Mouse (Mus musculus) heart, embryonic 15.5 days (tissue): ENCODE results near the gene Clrn2. TPM values are rescaled to one million over a fixed set of nuclear protein-coding genes. Genes with fewer than 3 reads are reported as not detected.
A peak's percentile ranks its signal among the peaks of the same experiment; 100 is the strongest.

ENCODE experiments used
- ATAC-seq: fragments of 200-750 bp; cut with Nextera tagmentation; replicated peaks from 2 replicates; pipeline ENCODE4 v1.8.0; 2017; ENCODE audit warnings: low read depth, moderate TSS enrichment; ENCODE audit not compliant: insufficient number of reproducible peaks, insufficient read depth, low FRiP score
- H3K27ac ChIP-seq: fragments of 300-500 bp; sonication (generic); 2 replicates; pipeline ENCODE4 v1.5.1; 2015; ENCODE audit warnings: mild to moderate bottlenecking, inconsistent platforms
- H3K27me3 ChIP-seq: fragments of 300-500 bp; sonication (generic); 2 replicates; pipeline ENCODE4 v1.6.1; 2015; ENCODE audit warnings: inconsistent platforms
- H3K36me3 ChIP-seq: fragments of 300-500 bp; sonication (generic); 2 replicates; pipeline ENCODE4 v1.6.1; 2015; ENCODE audit warnings: mild to moderate bottlenecking, inconsistent platforms
- H3K4me1 ChIP-seq: fragments of 300-500 bp; sonication (generic); replicated peaks from 2 replicates; pipeline ENCODE4 v1.6.1; 2015; ENCODE audit warnings: inconsistent platforms
- H3K4me2 ChIP-seq: fragments of 300-500 bp; sonication (generic); 2 replicates; pipeline ENCODE4 v1.6.1; 2015; ENCODE audit warnings: inconsistent platforms, mild to moderate bottlenecking, moderate library complexity
- H3K4me3 ChIP-seq: fragments of 300-500 bp; sonication (generic); 2 replicates; pipeline ENCODE4 v1.5.1; 2015; ENCODE audit warnings: mild to moderate bottlenecking, inconsistent platforms
- H3K9ac ChIP-seq: fragments of 300-500 bp; sonication (generic); 2 replicates; pipeline ENCODE4 v1.6.1; 2015; ENCODE audit warnings: mild to moderate bottlenecking, inconsistent platforms
- H3K9me3 ChIP-seq: fragments of 300-500 bp; sonication (generic); replicated peaks from 2 replicates; pipeline ENCODE4 v1.6.1; 2016; ENCODE audit warnings: inconsistent platforms
- WGBS: fragments of 180-500 bp; shearing (Covaris S2); methylation state at CpG from one replicate; pipeline ENCODE4 v1.1.7; 2015; ENCODE audit warnings: mixed read lengths; 5-methylcytosine and 5-hydroxymethylcytosine counted together
- polyA plus RNA-seq: library from polyadenylated mRNA; unstranded; fragments of >200 nt; fragmentation: Nextera tagmentation; extraction: Ambion mirVana; gene quantifications from 2 replicates; pipeline ENCODE4 v1.2.1, GENCODE M21; 2015

The Clrn2 gene
- polyA plus RNA-seq, 1 experiment from 2014 or later, result not detected

DNA sequence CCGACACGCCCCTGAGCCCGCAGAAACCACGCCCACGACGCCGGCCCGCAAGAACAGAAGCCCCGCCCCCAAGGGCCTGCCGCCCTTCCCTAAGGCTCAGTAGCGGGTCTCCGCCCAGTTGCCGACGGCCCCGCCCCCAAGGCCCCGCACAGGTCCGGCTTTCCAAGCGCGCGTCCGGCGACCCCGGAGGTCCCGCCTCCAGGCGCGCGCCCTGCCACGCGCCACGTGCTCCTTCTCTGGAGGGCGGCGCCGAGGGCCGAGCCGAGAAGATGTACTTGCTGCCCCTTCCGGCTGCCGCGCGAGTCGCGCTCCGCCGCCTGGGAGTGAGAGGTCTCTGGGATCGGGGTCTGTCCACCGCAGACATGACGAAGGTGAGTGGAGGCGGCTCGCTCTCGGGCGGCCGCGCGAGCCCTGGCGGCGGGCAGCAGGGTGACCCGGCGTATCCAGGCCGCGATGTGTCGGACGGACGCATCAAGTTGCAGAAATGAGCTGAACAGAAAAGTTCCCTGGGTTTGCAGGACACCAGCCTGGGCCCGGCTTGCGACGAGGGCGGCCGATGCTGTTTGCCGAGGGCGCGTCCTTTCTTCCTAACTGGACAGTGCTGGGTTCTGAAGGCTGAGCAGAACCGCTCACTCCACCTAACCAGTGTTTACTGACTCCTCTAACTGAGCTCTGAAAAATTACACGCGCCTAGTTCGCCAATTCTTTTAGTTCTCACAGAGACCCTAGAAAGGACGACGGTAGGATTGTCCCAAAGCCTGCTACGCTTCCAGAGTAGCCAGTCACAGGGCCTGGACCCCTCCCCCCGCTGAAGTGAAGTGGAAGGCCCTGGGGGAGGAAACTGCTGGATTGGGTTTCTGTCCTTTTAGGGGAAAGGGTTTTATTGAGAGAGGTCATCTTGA, 39.9 kb downstream of the Clrn2 start, which contains the start of gene Lap3:
Lap3 (plus strand) TSS at position 184 of the 902 bp plus-strand sequence.
- H3K9me3 ChIP-seq, result no peaks in the 10 kb centered on the region
- peaks cover 14% of the 10 kb centered on the region for H3K4me1 ChIP-seq
- H3K9ac ChIP-seq, result peak within 1 kb of the TSS; percentile 81
- H3K27ac ChIP-seq, result peak within 1 kb of the TSS; percentile 84
- WGBS, result under 1% methylated on average over 78 of the region's 78 CpGs
- peaks cover 5% of the 10 kb centered on the region; the same call in 1 of the 2 replicates for H3K36me3 ChIP-seq
- H3K27me3 ChIP-seq, result peaks cover 9% of the 10 kb centered on the region; the same call in 1 of the 2 replicates
- H3K4me3 ChIP-seq, result peak within 1 kb of the TSS; percentile 89
- ATAC-seq, result peak; percentile 95
- H3K4me2 ChIP-seq, result peak within 1 kb of the TSS; percentile 88

DNA sequence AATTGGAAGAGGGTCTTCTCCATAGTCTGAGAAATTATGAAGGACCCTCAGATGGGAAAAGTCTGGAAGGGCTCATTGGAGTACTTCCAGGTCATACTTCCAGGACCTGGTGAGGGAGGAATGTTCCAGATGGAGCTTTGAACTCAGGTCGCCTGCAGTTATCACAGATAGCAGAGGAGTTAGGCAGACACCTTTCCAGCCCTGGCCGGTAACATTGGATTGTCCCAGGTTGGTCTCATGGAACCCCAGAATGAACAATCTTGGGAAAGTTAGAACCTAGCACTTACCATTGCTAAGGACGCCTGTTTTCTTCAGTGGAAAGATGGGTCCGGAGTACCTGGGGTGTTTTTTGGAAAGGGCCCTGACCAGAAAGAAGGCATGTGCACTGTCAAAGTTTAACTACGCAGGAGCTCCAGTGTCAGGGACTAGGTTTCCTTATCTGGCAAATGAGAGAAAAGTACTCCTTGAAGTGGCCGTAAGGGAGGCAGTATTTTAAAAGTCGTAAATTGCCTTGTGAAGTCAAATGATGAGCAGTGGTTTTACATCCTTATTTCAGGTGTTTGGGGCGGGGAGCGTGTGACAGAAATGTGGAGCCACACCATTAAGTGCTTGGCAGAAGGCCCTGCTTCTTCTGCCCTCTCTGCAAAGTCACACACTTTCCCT, 40.7 kb downstream of the Clrn2 start:
- H3K4me1 ChIP-seq, result peaks cover 14% of the 10 kb centered on the region
- peaks cover 9% of the 10 kb centered on the region; the same call in 1 of the 2 replicates for H3K27me3 ChIP-seq
- WGBS, result 55% methylated on average over 9 of the region's 9 CpGs
- peak overlapping the region; percentile 84; the same call in 1 of the 2 replicates for H3K27ac ChIP-seq
- H3K9ac ChIP-seq, result peak overlapping the region; percentile 81
- peak overlapping the region; percentile 89 for H3K4me3 ChIP-seq
- peaks cover 10% of the 10 kb centered on the region; the same call in 1 of the 2 replicates for H3K36me3 ChIP-seq
- H3K4me2 ChIP-seq, result peak overlapping the region; percentile 88
- no peaks in the 10 kb centered on the region for H3K9me3 ChIP-seq
- no peak for ATAC-seq

DNA sequence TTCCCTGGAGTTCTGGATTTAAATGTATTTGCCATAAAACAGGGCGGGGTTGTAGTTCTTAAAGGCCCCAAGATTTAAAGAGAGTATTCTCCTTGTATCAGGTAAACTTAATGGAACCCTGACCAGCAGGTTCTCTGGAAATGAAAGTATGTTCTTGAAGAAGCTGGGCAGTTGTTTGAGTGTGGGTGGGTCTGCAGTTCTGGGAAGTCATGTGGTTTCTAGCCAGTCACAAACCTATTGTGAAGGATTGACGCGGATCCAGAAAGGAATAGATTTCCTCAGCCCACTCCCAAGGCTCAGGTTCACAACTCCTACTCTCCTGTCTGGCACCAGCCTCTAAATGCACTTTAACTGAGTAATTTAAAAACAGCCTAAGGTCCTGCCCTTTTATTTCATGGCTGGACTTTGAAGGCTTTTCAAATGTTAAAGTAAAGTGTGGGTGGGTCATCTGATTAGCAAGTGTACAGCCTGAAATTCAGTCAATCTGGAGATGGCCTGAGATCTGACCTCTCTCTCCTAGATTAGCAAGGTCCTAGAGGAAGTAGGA, 42.0 kb downstream of the Clrn2 start:
- 93% methylated on average over 3 of the region's 3 CpGs for WGBS
- H3K4me1 ChIP-seq, result peaks cover 14% of the 10 kb centered on the region
- H3K4me3 ChIP-seq, result no peak overlapping the region
- H3K4me2 ChIP-seq, result no peak overlapping the region
- no peak overlapping the region for H3K27ac ChIP-seq
- H3K9ac ChIP-seq, result no peak overlapping the region
- ATAC-seq, result no peak
- H3K27me3 ChIP-seq, result peaks cover 9% of the 10 kb centered on the region; the same call in 1 of the 2 replicates
- H3K9me3 ChIP-seq, result no peaks in the 10 kb centered on the region
- H3K36me3 ChIP-seq, result peaks cover 15% of the 10 kb centered on the region; the same call in 1 of the 2 replicates

DNA sequence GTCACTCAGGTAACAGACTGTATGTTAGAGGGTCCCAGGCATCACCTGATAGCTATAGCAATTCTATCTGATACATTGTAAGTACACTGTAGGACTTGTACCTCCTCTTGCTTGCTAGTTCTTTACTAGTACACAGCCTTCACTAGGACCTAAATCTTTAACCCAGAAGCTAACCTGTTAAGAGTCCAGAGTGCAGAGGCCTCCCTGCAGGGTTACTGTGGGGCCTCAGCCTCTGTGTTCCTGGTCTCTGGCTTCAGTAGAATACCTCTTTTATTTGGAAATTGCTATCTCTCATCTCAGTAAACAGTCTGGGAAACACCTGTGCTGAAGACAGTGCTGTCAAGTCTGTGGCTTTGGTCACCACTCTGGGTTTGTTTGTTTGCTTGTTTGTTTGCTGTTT, 42.5 kb downstream of the Clrn2 start:
- no peak for ATAC-seq
- Histone ChIP-seq H3K27me3 (peaks cover 9% of the 10 kb centered on the region; the same call in 1 of the 2 replicates), H3K27ac (no peak overlapping the region), H3K4me3 (no peak overlapping the region), H3K4me1 (peaks cover 14% of the 10 kb centered on the region), H3K4me2 (no peak overlapping the region), H3K9me3 (no peaks in the 10 kb centered on the region), H3K36me3 (peaks cover 20% of the 10 kb centered on the region; the same call in 1 of the 2 replicates), H3K9ac (no peak overlapping the region)

DNA sequence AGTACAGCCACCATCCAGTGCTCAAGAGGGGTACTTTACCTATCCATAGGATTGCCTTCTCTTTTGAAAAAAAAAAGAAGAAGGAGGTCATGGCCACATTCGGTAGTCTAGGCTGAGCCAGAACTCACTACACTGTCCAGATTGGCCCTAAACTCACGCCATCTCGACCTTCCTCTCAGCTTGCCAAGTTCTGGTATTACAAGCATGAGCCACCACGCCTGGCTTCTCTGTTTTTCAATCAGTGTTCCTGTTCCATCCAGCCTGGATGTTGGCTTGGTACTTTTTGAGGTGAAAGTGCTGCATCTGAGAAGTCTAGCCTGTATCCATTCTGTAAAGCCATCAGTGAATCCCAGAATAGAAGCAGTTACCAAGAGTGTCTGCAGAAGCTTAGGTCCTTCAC, 42.9 kb downstream of the Clrn2 start:
- no peak overlapping the region for H3K4me2 ChIP-seq
- peaks cover 22% of the 10 kb centered on the region; the same call in 1 of the 2 replicates for H3K36me3 ChIP-seq
- H3K9ac ChIP-seq, result no peak overlapping the region
- no peak overlapping the region for H3K4me3 ChIP-seq
- H3K4me1 ChIP-seq, result peaks cover 14% of the 10 kb centered on the region
- H3K9me3 ChIP-seq, result no peaks in the 10 kb centered on the region
- no peak overlapping the region for H3K27ac ChIP-seq
- peaks cover 5% of the 10 kb centered on the region; the same call in 1 of the 2 replicates for H3K27me3 ChIP-seq
- 83% methylated on average over 4 of the region's 4 CpGs for WGBS
- ATAC-seq, result no peak

DNA sequence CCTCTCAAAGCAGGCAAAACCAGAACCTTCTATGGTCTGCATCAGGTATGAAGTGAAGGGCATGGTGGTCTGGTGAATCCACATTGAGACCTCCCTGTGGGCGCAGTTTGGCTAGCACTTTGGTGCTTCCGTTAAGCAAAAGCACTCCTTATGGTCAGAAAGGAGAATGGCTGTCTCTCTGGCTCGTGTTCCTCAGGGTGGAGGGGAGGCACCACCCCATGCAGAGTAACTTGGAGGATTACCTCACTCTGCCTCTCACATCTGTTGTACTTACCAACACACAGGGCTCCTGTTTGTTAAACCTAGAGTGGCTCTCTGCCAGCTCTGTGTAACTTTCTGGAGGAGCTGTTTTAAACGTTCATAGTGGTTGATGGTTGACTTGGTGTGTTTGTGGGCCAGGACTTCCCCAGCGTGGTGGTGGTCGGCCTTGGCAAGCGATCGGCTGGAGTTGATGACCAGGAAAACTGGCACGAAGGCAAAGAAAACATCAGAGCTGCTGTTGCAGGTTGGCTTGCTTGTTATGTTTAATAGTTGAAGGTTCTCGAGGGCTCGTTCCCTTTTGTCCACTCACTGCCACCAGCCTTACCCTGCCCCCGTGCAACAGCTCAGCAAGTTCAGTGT, 43.5 kb downstream of the Clrn2 start:
- no peaks in the 10 kb centered on the region for H3K27me3 ChIP-seq
- 78% methylated on average over 12 of the region's 12 CpGs for WGBS
- no peak for ATAC-seq
- H3K27ac ChIP-seq, result no peak overlapping the region
- H3K4me2 ChIP-seq, result no peak overlapping the region
- H3K4me1 ChIP-seq, result peaks cover 14% of the 10 kb centered on the region
- no peak overlapping the region for H3K4me3 ChIP-seq
- peaks cover 25% of the 10 kb centered on the region; the same call in 1 of the 2 replicates for H3K36me3 ChIP-seq
- H3K9ac ChIP-seq, result no peak overlapping the region
- no peaks in the 10 kb centered on the region for H3K9me3 ChIP-seq

DNA sequence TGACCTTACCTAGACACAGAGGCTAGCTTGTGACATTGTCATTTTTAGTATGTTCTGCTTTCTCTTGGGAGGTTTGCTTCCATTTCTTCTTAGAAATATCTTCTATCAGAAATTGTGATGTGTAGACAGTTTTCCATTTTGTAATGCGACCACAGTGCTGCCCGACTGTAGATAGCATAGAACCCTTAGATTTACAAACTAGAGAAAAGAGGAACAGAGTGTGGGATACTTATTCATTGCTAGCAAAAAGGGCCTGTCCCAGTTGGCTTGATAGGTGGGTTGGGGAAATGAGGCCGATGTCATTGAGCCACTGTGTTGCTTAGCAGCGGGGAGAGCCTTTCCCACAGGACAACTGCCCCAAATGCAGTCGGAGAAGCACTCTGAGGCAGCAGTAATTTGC, 44.0 kb downstream of the Clrn2 start:
- Histone ChIP-seq H3K9ac (no peak overlapping the region), H3K27me3 (no peaks in the 10 kb centered on the region), H3K9me3 (no peaks in the 10 kb centered on the region), H3K4me3 (no peak overlapping the region), H3K4me2 (no peak overlapping the region), H3K27ac (no peak overlapping the region), H3K4me1 (peaks cover 13% of the 10 kb centered on the region), H3K36me3 (peaks cover 31% of the 10 kb centered on the region)
- ATAC-seq, result no peak
- 83% methylated on average over 5 of the region's 5 CpGs for WGBS

DNA sequence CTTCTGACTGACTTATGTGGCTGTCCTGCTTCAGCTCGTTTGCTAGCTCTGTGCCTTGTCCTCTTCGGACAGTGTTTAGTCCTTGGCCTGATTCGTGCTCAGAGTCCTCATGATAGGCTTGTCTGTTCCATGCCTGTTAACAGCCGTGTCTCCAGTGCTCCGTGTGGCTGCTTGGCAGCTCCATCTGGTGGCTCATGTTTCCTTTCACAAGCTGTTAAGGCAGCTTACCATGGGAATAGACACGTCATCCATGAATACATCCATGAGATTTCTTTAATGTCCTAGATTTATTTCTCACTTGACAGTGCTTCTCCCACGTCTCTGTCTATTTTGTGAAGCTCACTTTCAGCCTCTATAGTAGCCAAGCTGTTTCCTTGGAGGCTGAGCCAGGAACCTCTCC, 56.5 kb downstream of the Clrn2 start:
- Histone ChIP-seq H3K9ac (no peak overlapping the region), H3K27me3 (no peaks in the 10 kb centered on the region), H3K4me1 (no peaks in the 10 kb centered on the region), H3K4me2 (no peak overlapping the region), H3K36me3 (peaks cover 61% of the 10 kb centered on the region), H3K4me3 (no peak overlapping the region), H3K9me3 (no peaks in the 10 kb centered on the region), H3K27ac (no peak overlapping the region)
- 79% methylated on average over 7 of the region's 7 CpGs for WGBS
- no peak for ATAC-seq

DNA sequence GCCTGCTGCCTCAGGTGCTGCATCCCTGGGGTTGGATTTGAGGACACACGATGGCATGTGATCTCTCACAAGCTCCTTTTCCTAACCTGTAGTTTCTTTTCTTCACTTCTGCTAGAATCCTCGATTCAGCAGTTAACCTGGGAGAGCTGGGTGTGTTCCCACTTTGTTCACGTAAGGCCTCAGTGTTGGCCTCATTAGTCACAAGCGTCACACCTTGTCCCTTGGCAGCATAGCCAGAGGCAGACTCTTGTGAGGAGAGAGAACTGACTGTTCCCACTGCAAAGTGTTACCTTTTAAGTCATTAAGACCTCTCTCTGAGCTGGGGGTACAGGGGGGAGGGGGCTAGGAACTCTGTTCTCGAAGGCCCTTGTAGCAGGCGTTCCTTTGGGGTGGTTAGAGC, 59.4 kb downstream of the Clrn2 start:
- Histone ChIP-seq H3K4me1 (no peaks in the 10 kb centered on the region), H3K4me3 (no peak overlapping the region), H3K9me3 (no peaks in the 10 kb centered on the region), H3K36me3 (peaks cover 39% of the 10 kb centered on the region), H3K4me2 (no peak overlapping the region), H3K27ac (no peak overlapping the region), H3K9ac (no peak overlapping the region), H3K27me3 (no peaks in the 10 kb centered on the region)
- ATAC-seq, result no peak
- 84% methylated on average over 6 of the region's 6 CpGs for WGBS

DNA sequence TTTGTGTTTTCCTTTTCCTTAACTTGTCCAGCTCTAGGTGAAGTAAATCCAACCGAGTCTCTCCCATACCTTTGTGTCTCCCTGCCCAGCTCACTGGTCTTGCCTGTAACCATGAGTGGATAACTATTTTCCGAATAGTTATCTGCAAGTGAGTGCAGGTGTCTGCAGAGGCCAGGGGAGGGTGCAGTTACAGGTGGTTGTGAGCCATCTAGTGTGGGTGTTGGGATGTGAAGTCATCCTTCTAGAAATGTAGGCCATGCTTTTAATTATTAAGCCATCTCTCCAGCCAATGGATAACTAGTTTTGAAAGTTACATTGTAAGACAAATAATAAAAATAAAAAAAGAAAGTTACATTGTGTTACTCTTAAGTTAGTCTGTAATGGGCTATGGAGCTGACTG, 60.0 kb downstream of the Clrn2 start:
- H3K4me2 ChIP-seq, result no peak overlapping the region
- WGBS, result 86% methylated on average over 2 of the region's 2 CpGs
- no peaks in the 10 kb centered on the region for H3K9me3 ChIP-seq
- H3K27ac ChIP-seq, result no peak overlapping the region
- no peaks in the 10 kb centered on the region for H3K27me3 ChIP-seq
- ATAC-seq, result no peak
- H3K36me3 ChIP-seq, result peaks cover 39% of the 10 kb centered on the region
- no peak overlapping the region for H3K9ac ChIP-seq
- H3K4me3 ChIP-seq, result no peak overlapping the region
- H3K4me1 ChIP-seq, result no peaks in the 10 kb centered on the region
